Mouse (Mus musculus) gastrocnemius, postnatal 4 days (tissue): ENCODE measurements around the gene Rerg. TPM values are rescaled to one million over a fixed set of nuclear protein-coding genes. Genes with fewer than 3 reads are reported as not detected.

Source experiments
- DNase-seq, 2 experiments: peaks; one replicate each; pipeline ENCODE4 v3.0.0; 2021 to 2022; ENCODE audit warnings: low spot score in 2 of 2, mixed read lengths in 2 of 2
- total RNA-seq, 2 experiments: library from RNA; stranded (reverse); gene quantifications; 2 replicates each; pipeline ENCODE4 v1.2.3; 2021

Rerg gene
- total RNA-seq, 2 experiments from 2014 or later: 6.4 to 7.4 TPM

DNA sequence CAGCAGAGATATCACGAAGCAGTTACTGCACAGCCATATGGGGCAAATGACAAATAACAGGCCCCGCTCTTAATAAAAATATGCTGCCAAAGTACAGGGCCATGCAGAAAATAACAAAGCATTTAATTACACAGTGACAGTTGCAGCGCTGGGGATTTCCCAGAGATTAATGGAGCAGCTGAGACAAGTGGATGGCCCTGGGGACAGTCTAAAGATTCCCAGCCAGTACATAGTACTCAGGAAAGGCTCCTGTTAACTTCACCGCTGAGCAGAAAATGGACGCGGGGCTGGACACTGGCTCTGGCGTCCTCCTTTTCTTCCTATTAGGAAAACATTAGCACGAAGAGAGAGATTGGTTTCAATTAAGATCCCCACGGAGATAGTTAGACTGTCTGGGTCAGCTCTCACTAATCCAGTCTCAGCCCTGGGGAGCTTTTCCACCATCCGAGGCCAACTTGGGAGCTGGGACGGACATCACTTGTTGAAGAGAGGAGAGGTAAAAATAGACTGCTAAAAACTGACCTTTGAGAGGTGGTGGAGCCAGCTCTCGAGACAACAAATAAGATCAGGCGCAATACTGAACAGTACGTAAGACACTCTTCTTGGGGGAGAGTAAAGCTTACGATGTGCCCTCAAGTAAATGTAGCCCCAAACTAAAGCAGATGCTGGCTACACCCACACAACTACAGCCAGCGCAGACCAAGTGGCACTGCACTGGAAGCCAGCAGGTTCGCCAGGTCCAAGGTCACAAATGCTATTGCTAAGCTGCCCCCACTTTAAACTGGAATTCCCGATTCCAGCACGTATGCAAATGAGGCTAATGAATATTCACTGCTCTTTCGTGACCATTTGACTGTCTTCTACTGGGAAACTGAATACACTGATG, 34.5 kb downstream of the Rerg start:
- DNase-seq: peak in 1 of 2 experiments; percentile 31

DNA sequence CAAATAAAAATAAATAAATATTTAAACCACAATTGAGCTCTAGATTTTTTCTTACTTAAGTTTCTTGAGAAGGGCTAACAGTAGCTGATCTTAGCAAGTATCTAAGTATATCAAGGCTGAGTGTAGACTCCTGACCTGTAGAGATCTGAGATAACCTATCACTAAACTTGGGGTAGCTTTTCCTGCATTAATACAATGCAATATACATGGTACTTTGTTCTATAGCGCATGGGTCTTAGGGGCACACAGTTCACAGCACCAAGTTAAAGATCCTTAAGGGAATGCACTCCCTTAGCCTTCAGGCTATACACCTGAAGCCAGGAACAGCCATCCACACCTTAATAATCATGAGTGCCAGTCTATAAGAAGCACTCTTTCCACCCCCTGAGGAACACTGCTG, 38.5 kb downstream of the Rerg start:
- no peak for DNase-seq

DNA sequence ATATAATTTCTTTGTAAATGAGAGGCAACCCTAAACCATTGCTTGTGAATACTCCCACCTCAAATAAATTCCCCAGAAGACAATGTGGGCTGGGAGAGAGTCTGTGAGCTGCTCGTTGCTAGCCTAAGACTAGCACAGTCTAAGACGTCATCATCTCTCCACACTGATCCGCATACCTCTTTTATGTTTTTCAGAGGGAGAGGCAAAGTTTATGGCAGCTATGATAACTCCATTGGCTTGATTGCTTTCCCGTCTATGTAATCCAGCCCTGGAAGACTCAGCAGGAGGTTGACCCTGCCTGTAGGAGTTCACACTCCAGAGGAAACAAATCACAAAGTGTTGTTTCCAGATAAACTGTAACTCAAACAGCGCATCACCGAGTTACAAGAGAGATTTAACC, 38.9 kb downstream of the Rerg start:
- no peak for DNase-seq

DNA sequence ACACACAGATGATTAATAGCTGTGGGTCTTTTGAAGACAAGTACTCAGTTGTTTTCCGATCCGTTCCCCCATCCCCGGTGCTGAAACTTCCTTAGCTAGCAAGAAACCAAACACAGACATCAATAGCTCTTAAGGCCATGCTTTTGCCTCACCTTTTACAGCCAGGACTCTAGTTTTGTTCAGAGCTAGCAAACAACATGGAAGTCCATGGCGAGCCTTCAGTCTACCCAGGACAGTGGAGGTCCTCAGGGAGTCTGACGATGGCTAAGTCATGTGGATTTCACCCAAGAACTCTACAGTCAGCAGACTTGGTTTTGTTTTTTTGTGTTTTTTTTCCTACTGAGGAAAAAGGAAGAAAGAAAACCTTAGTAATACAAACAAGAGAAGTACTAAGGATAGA, 43.4 kb downstream of the Rerg start:
- no peak for DNase-seq

DNA sequence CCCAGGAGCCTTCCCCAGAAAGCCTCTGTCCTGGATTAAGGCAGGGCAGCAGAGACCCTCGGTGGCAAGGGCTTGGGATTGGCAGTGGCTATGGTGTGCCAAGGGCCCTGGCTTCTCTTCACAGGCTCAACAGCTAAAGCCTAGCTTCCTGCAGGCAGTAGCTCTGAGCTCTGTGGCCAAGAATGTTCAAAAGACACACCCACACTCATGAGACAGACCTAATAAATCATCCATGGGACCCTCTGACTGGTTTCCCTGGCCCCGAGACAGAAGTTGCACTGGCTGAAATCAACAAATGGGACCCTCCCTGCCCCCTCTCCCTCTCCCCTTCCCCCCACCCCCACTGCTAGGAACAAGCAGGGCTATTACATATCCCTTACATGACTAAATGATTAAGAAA, 44.1 kb downstream of the Rerg start:
- DNase-seq: no peak

DNA sequence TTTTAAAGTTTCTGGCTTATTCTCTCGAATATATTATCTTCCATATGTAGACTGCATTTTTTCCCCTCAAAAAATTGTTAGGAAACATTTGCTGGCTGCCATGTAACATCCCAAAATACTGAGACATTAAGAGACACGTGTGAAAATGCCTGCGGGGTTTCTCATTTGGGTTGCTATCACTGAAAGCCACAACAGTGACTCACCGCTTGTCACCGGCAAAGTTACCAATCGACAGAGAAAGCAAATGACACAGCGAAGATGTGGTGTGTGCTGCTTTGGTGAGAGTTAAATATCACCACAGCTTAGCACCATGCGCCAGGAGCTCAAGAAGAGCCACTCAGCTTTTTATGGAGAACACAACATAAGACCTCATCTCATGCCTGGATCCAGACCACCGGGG, 44.9 kb downstream of the Rerg start:
- DNase-seq: no peak

DNA sequence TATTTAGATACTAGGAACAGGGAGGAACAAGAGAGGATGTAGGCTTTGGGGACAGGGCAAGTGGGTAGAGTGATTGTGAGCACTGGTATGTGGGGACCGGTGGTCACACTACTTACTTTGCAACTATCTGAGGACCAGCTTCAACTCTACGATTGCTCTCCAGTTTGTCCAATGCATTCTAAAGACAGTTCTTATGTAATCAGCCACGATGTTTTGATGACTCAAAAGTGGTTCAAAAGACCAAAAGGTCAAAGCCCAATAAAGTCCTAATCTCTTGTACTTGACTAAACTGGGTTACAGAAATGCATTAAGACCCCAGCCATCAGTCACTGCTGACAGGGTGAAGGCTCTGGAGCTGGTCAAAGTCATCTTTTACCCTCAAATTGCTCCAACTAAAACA, 45.3 kb downstream of the Rerg start:
- DNase-seq: no peak

DNA sequence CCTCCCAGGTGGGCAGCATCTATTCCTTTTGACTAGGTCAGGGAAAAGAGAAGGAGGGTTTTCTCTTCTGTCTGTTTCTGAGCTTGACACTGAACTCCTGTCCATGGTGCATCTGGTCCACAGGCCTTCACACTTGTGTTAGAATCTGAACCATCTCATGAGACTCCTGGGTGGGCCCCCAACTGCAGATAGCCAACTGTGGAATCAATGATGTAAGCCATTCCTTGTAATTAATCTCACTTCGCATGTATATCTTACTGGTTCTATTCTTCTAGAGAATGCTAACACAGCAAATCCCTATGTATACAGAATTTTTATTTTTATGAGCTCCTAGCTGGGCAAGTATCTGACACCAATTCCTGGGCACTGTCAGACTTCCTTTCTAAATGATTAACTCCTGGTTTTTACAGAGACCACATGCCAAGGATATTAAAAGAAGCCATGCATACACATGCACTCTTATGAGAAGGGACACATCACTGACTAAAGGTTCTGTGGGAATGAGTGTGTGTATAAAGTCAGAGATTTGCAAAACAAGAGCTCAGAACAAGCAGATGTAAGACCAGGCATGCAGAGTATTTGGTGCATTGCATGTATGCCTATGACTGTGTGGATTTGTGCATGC, 53.3 kb downstream of the Rerg start:
- DNase-seq: no peak

DNA sequence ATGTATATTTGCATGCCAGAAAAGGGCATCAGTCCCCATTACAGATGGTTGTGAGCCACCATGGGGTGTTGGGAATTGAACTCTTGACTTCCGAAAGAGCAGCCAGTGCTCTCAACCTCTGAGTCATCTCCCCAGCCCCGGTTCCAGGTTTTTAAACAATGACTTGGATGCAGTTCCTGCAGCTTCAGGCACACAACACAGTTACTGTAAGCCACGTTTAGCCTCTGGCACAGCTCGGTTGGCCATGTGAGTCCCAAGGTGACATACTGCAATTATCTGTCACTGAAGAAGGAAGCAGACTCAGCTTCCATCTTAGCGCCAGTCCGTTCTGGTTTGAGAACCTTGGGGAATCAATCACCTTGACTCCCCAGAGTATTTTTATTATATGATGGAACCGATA, 55.4 kb downstream of the Rerg start:
- DNase-seq: no peak

DNA sequence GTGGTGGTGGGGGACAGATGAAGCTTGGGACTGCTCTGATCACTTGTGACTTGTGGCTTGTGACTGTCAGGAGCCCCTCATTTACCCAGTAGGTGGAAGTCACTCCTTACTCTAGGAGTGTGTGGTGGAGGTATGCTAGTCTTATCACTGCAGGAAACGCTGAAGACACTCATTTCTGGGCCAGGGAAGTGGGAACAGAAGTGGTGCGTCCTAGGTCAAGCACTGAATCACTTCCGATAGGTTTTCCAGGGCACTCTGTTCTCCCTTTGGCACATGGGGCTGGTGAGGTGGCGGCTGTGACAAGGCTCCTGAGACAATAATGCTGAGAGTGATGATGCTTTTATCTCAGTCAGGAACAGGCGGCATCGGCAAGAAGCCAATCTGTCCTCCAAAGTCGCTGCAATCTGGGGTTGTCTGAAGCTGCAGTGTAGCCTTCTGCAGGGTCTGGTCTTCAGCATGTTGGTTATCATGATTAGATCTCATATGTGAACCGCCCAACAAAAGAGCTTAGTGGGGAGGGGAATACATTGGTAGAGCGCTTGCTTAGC, 59.0 kb downstream of the Rerg start:
- DNase-seq: no peak

DNA sequence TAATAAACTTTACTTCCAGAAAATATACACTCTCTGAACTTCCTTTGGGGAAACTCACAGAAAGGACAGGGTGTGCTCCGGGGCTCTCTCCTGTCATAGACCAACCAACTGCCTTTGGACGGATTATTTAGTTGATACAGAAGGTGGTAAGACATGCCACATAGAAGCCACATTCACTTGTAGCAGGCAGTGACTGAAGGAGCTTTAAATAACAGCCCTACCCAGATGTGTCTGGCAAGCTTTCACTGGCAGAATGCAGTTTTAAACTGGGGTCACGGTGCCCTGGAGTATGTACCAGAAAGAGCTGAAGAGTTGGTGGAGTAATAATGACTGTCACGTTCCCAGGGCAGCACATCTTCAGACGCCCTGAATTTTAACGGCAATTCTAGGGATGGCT, 59.5 kb downstream of the Rerg start:
- no peak for DNase-seq

DNA sequence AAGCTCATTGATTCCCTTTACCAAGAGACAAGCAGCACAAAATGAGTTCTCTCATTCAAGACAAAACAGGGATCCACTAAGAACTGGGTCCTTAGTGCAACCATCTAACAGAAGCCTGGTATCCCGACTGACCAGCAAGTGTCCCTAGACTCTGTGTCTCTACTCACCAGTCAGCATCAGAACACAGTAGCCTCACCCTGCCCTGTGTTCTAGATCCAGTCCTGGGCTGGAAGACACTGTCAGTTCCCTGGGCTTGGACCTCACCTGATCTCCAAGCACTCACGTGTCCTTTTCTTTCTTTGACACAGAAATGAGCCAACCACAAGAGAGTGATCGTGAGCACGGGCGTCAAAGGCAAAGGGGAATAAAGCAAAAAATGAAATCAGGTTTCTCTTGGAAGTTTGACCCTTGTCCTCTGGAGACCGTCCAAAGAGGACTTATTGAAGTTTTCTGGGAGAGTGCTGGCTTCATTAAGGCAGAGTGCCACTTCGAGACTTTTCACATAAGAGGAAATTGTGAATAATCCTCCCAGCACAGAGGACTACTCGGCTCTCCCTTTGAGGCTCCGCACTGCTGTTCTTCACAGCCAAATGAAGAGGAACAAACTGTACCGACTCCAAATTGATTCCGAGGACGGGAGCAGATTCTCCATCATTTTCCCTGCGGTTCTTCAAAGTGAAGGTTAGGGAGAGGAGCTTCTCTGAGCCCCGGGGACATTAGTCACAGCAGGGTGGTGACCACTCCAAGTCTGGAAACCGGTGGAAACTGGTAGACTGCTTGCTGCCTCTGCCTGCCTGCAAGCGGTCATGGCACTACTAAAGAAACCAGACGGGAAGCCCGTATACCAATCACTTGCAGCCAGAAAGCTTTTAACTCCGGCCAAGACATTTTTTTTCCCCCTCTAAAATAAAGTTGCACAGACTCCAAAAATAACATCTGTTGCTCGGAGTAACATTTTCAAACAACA, 60.2 kb downstream of the Rerg start:
- peak in 1 of 2 experiments; percentile 22 for DNase-seq

DNA sequence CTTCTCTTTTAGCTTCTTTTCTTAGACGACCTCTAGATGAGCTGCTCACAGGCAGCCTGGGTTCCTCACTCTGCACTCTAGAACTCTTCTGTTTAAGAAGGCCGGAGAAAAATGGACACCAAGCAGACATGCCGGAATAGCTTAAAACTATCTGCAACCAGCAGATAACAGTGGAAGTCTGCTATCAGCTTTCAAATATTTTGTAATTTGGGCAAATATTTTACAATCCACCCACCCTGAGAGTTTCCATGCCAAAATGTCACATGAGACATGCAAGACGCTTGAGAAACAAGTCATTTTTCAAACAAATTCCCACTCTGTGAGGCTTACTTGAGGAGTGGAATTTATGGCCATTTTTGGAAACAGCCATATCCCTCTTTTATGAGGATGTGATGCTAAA, 65.0 kb downstream of the Rerg start:
- DNase-seq: no peak

DNA sequence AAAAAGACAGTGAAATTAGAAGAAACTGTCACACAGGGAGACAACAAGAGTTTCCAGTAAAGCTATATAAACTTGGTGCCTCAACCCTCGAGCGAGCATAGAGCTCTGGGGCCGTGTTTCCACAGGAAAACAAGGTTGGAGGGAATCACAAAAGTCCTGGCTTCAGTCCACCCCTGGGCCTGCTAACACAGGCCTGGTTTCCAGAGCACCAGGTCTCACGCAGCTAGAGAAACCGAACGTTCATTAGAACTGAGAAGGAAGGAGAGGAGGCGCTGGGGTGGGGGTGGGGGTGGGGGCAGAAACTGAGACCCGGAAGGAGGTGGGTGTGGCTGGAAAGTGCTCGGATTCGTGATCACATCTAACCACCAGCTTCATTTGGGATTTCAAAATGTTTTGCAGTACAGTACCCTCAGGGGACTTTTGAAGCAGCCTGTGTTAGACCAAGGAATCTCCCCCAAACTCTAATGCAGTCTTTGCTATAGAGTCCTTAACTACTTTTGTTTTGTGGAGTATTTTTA, 67.6 kb downstream of the Rerg start:
- no peak for DNase-seq

DNA sequence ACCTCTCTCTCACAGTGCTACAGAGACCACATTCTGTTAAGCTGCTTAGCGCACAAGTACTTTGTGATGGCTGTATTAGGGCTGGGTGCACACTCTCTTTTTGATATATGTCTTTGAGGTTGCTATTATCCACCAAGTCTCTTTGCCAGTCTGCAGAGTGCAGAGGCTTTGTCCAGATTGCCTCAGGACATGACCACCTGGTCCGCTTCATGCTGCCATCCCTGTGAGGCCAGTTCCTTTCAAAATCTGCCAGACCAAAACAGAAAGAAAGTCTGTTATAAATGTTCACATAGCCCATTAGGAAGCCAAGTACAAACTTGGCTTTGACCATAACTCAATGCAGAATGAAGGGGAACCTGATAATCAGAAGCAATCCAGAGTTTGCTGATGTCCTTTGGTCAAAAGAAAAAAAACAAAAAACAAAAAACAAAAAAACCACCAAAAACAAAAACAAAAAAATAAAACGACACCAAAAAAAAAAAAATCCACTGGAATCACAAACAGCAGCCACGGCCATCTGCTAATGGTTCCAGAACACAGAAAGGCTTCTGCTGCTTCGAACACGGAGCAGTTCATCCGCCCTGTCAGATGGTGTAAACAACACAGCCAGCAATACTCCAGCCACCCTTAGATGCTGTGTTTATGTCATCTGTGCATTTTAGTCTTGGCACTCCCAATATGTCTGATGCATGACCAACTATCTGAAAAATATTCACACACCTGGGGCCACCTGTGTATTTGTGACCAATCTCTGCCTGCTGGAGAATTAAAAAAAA, 68.2 kb downstream of the Rerg start:
- no peak for DNase-seq

DNA sequence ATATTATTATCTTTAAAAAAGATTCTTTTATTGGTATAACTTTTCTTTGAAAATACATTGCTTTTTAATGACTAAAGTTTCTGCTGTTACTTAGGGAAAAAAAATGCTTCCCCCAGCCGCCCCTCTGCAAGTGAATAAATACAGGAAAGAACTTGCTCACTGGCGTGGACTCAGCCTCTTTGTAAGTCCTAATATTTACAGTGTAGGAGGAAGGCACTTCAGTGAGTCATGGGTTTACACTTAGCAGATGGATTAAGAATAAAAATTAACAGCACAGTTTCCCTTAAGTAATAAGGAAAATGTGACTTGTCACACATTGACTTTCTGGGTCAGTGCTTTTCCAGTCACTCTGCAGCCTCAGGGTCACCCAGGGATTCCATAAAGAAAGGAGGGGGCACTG, 70.0 kb downstream of the Rerg start:
- DNase-seq: no peak

DNA sequence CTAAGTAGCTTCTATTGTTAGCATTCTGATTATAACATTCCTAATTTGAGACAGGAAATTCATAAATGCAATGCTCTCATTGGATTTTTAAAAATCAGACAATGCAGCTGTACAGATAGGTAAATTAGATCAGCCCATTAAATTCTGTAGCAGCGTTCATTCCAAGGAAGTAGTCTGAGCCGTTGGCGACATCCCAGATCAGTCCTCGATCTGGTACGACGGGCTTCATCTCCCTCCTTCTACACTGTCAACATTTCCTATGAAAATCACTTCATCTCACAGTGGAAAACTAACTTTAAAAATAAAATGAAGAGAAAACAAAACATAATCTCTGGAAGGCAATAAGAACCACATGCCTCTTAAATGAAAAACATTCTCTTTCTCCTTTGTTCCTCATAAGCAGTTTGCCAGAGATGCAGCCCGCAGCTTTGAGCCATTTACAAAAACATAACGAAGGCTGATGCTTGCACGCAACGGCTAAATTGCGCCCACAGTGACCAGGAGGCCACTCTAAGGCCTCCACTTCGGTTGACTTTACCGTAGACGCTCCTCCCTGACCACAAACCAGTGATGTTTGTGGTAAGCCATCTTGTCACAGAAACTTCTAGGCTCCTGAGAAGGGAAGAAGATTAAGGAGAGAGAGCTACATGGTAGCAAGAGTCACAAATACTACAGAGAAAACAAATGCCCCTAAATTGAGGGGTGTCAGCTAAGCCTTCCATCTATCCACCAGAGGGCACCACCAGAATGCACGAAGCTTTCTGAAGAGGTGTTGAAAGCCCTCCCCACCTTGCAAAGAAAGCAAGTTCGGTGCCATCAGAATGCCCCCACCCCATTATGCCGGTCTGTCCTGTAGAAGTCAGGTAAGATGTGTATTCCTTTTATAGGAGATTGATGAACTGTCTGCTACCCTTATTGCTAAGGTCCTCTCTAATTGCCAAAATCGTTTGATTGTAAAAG, 71.8 kb downstream of the Rerg start:
- peak in 1 of 2 experiments; percentile 39 for DNase-seq

DNA sequence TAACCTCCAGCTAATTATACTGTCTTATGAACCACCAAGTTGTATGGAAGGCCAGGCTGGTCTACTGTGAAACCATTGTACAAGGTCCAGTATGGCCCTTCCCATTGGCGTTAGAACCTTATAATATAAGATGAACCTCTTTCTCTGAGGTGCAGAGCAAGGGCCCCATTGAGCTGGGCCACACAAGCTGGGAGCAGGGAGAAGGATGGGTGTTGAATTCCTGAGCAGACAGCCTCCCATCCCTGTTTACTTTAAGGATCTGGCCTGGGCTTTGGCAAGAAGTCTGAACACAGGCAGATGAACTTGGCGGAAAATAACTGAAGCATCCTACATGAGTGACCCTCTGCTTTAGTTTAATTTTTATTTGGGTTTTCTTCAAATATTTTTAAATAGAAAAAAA, 75.8 kb downstream of the Rerg start:
- no peak for DNase-seq

DNA sequence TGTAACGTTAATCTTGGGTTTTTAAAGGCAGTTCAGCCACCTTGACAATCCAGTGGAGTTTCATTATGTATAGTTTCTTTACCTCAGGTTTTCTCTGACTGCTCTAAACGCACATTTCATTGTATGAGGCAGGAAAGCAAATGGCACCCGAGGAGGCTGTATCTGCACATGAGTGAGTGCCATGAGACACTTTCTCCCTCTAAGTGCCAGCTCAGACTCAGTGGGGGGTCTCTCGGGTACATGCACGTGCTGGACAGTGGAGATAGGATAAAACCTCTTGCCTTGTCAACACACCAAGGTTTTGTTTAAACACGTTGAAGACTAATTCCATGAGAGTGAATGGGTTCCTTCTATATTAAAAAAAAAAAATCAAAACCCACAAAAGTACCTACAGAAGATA, 81.8 kb downstream of the Rerg start:
- no peak for DNase-seq
